Mouse (Mus musculus): ENCODE data around the gene Ldlrad3. TPM values are rescaled to one million over a fixed set of nuclear protein-coding genes. Genes with fewer than 3 reads are reported as not detected.

Gene Ldlrad3
- polyA plus RNA-seq, 1 experiment from 2014 or later, result 20.4 TPM

DNA sequence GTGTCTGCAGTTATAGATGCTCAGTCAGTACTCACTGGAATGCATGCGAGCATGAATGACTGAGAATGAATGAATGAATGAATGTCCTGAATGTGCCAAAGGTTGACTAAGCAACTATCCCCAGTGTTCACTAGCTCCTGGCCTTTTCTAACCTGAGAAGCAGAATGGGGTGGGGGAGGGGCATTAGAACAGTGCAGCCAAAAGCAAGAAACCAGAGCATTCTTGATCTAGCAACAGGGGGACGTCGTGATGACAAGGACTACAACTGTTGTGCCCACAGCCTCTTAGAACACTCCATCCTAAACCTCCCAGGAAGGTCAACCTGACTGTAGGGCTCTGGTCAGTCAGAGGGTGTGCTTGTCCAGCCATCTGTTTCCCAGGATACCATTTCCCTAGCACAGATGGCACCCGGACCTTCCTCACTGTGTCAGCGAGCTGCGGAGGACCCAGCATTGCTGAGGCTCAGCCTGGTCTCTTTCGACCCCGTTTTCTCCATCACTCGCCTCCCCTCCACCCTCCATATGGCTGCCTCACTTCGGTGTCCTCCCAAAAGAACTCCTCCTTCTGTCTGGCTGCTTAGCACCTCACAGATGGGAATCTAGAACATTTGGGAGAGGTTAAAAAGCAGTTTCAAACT is 278.7 kb downstream of the Ldlrad3 start:
- H3K9ac ChIP-seq (ENCODE audit: low read depth, low read length), result no peak overlapping the region
- no peak for ATAC-seq (replicated peaks; ENCODE audit: low FRiP score, low read depth)
- no peak for DNase-seq (ENCODE audit: low spot score)
- no peak overlapping the region for H3K4me3 ChIP-seq (replicated peaks; ENCODE audit: low read depth, low read length)
- no peaks in the 10 kb centered on the region for H3K9me3 ChIP-seq (replicated peaks; ENCODE audit: low read length)
- no peak for TF ChIP-seq CTCF (IDR thresholded peaks at IDR 0.05; ENCODE audit: low read depth)
- no peaks in the 10 kb centered on the region for H3K27me3 ChIP-seq (ENCODE audit: insufficient read depth, low read length)
- H3K36me3 ChIP-seq (ENCODE audit: insufficient read depth, low read length), result no peaks in the 10 kb centered on the region
- H3K4me1 ChIP-seq (replicated peaks; ENCODE audit: insufficient read depth, low read length), result no peaks in the 10 kb centered on the region
- no peak overlapping the region for H3K27ac ChIP-seq
- H3K4me2 ChIP-seq (ENCODE audit: low read length), result no peak overlapping the region
- 62% methylated on average over 10 of the region's 10 CpGs for WGBS

DNA sequence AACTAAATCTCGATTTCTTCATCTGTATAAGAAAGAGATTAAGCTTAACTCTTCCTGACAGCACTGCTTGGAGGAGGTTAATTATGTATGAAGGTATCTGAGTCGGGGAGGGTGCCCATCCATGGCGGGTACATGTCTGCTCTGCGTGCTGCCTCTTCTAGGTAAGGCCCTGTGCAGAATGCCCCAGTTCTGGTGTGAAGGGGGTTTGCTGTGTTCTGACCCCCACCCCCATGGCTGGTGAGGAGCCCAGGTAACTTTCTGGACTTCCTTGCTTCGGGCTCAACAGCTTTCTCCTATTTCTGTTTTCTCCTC is 279.9 kb downstream of the Ldlrad3 start:
- no peaks in the 10 kb centered on the region for H3K27me3 ChIP-seq (ENCODE audit: insufficient read depth, low read length)
- H3K4me2 ChIP-seq (ENCODE audit: low read length), result no peak overlapping the region
- DNase-seq (ENCODE audit: low spot score) (no peak), ATAC-seq (replicated peaks; ENCODE audit: low FRiP score, low read depth) (0 out of 2 replicates have a peak, but pooled peaks have one; percentile 15)
- no peak overlapping the region for H3K4me3 ChIP-seq (replicated peaks; ENCODE audit: low read depth, low read length)
- H3K4me1 ChIP-seq (replicated peaks; ENCODE audit: insufficient read depth, low read length), result no peaks in the 10 kb centered on the region
- WGBS, result 35% methylated on average over 5 of the region's 5 CpGs
- no peak for TF ChIP-seq CTCF (IDR thresholded peaks at IDR 0.05; ENCODE audit: low read depth)
- H3K9me3 ChIP-seq (replicated peaks; ENCODE audit: low read length), result no peaks in the 10 kb centered on the region
- no peak overlapping the region for H3K27ac ChIP-seq
- no peaks in the 10 kb centered on the region for H3K36me3 ChIP-seq (ENCODE audit: insufficient read depth, low read length)
- 0 out of 2 replicates have a peak overlapping the region, but pooled peaks have one; percentile 6 for H3K9ac ChIP-seq (ENCODE audit: low read depth, low read length)

DNA sequence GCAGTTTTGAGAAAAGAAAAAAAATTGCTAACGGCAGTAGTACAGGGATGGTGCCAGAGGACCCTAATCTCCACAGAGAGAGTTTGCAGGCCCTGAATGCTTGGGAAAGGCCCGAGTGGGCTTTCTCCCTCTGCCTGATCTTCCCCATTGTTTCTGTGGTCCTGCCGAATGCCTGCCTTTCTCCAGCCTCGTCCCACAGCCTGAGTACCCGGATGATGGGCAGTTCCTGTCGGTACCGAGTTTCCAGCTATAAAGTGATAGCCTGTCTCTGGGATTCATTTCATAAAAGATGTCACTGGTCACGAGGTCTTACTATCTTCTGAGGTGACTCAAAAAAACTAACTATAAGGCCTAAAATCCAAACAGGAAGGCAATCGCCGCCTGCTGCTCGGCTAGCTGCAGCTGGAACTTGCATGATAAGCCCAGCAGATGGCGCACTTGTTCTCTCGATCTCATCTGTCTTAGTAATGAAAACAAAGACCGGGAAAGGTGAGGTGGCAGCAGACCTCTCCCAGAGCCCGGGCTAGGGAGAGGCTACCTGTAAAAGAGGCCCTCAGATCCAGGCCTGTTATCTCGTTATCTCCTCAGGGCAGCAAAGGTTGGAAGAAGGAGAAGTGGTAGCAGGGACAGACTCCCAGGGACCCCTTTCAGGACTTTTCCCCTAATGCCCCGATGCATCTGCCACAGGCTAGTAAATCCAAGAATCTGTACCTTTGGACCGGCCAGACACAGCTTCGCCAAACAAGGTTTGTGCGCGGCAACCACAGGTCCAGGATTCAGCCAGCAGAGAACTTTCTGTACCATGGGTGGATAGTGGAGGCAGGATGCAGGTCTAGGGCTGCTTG is 280.4 kb downstream of the Ldlrad3 start:
- peak; percentile 94 for TF ChIP-seq CTCF (IDR thresholded peaks at IDR 0.05; ENCODE audit: low read depth)
- DNase-seq (ENCODE audit: low spot score) (peak; percentile 95), ATAC-seq (replicated peaks; ENCODE audit: low FRiP score, low read depth) (peak; percentile 51; the same call in 1 of the 2 replicates)
- H3K4me2 ChIP-seq (ENCODE audit: low read length), result peak overlapping the region; percentile 49
- H3K9ac ChIP-seq (ENCODE audit: low read depth, low read length), result 0 out of 2 replicates have a peak overlapping the region, but pooled peaks have one; percentile 6
- no peaks in the 10 kb centered on the region for H3K4me1 ChIP-seq (replicated peaks; ENCODE audit: insufficient read depth, low read length)
- H3K27me3 ChIP-seq (ENCODE audit: insufficient read depth, low read length), result no peaks in the 10 kb centered on the region
- H3K27ac ChIP-seq, result no peak overlapping the region
- no peak overlapping the region for H3K4me3 ChIP-seq (replicated peaks; ENCODE audit: low read depth, low read length)
- no peaks in the 10 kb centered on the region for H3K9me3 ChIP-seq (replicated peaks; ENCODE audit: low read length)
- no peaks in the 10 kb centered on the region for H3K36me3 ChIP-seq (ENCODE audit: insufficient read depth, low read length)
- WGBS, result 22% methylated on average over 21 of the region's 21 CpGs

DNA sequence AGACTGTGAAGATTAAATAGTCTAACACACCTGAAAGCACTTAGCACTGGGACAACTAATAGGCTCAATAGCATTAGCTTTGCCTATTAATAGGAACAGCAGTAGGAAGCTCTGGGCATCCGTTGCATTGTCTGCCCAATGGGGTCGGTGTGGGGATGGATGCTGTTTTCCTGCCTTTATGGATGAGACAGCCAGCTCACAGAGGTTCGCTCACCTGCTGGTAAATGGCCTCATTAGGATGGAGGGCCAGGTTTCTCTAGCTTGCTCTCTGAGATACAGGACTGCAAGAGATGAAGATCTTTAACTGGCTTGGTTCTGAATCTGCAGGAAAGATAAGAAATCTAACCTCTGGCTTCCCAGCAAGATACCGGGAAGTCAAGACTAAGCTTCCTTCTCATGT is 284.0 kb downstream of the Ldlrad3 start:
- Histone ChIP-seq H3K4me2 (ENCODE audit: low read length) (no peak overlapping the region), H3K9ac (ENCODE audit: low read depth, low read length) (no peak overlapping the region), H3K36me3 (ENCODE audit: insufficient read depth, low read length) (peaks cover 8% of the 10 kb centered on the region; the same call in 1 of the 2 replicates), H3K4me1 (replicated peaks; ENCODE audit: insufficient read depth, low read length) (no peaks in the 10 kb centered on the region), H3K9me3 (replicated peaks; ENCODE audit: low read length) (no peaks in the 10 kb centered on the region), H3K27ac (no peak overlapping the region), H3K4me3 (replicated peaks; ENCODE audit: low read depth, low read length) (no peak overlapping the region), H3K27me3 (ENCODE audit: insufficient read depth, low read length) (no peaks in the 10 kb centered on the region)
- TF ChIP-seq CTCF (IDR thresholded peaks at IDR 0.05; ENCODE audit: low read depth), result no peak
- DNase-seq (ENCODE audit: low spot score) (no peak), ATAC-seq (replicated peaks; ENCODE audit: low FRiP score, low read depth) (no peak)
- 80% methylated on average over 4 of the region's 4 CpGs for WGBS

Other genes starting within 250 kb of the Ldlrad3 start
- gene Trim44, start 221.4 kb upstream of the Ldlrad3 start, polyA plus RNA-seq (2015; fragmentation: Nextera tagmentation; extraction: Ambion mirVana), result 20.1 and 24.5 TPM in 2 replicates